Mouse (Mus musculus) spleen, postnatal 4 days (tissue): ENCODE measurements at regions not wholly inside any gene's neighbourhood (a gene's known extent, or its start where the extent isn't known, plus 50 kb on each side); places are given as distances from the start of the nearest gene placed in this dataset.
"Not testable (repeated sequence)": the region's sequence is repeated elsewhere in the genome, so short reads cannot be mapped to it uniquely, and the experiment has no call there.

Source experiments
- DNase-seq, 2 experiments: peaks; one replicate each; pipeline ENCODE4 v3.0.0; 2022; ENCODE audit warnings: low spot score in 2 of 2

DNA sequence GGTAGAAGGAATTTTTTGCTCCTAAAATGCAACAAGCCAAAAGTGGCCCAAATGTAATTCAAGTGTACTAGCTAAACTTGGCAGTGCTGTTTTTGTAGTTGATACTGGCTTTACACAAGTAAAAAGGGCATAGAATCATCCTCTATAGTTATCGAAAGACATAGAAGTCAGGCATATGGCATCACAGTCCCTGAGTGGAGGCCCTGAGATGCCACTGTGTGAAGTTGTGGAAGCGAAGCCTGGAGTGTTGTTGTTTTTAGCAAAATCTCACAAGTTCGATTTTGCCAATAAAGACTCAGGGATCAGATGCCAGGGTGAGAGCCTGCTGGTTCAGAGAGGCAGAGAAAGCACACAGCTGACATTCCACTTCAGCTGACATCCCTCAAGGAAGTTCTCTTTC lies 121.6 kb upstream of the C9orf72 start:
- DNase-seq, result no peak

DNA sequence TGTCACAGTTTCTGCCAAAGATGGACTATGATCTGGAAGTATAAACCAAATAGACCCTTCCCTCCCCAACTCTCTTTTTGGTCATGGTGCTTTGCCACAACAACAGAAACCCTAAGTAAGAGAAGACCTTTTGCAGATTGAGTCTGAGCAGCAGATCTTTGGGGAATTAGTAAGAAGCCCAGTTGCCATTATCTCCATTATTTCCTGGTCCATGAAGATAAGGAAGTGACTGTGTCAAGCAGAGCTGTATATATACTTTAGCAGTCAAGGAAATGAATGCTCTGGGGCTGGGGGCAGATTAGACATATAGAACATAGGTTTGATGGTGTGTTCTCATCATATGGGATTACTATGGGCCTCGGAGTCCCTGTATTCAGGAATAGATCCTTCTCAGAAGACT lies 117.8 kb upstream of the C9orf72 start:
- DNase-seq, result no peak

DNA sequence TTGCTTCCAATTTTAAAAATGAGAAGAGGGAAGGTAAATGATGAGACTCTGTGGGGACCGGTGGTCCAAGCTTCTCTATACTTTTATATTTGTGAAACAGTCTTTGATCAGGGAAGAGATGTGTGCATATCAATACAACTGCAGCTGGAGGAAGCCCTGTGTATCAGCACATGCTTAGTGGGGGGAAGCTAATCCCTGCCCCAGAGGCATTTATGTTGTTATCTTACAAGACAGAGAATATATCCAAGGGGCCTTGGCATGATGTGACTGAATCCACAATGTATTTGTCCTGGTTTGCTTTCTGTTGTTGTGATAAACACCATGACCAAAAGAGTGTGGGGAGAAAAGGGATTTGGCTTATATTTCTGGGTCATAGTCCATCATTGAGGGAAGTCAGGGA lies 105.2 kb upstream of the C9orf72 start:
- DNase-seq, result no peak

DNA sequence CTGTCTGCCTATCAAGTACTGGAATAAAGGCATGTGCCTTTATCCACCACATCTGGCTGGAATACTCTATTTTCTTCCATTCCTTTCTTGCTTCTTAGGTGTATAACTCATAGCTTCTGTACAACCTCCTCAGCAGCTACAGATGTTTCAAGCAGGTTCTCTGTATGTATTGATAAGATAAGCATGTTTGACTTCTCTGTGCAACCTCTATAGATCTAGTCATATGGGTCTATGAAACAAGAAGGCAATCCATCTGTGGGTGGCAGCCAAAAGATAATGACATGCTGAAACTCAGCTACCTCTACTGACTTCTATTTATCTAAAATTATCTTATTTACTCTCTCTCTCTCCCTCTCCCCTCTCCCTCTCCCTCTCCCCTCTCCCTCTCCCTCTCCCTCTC lies 99.3 kb upstream of the C9orf72 start:
- DNase-seq, result no peak

DNA sequence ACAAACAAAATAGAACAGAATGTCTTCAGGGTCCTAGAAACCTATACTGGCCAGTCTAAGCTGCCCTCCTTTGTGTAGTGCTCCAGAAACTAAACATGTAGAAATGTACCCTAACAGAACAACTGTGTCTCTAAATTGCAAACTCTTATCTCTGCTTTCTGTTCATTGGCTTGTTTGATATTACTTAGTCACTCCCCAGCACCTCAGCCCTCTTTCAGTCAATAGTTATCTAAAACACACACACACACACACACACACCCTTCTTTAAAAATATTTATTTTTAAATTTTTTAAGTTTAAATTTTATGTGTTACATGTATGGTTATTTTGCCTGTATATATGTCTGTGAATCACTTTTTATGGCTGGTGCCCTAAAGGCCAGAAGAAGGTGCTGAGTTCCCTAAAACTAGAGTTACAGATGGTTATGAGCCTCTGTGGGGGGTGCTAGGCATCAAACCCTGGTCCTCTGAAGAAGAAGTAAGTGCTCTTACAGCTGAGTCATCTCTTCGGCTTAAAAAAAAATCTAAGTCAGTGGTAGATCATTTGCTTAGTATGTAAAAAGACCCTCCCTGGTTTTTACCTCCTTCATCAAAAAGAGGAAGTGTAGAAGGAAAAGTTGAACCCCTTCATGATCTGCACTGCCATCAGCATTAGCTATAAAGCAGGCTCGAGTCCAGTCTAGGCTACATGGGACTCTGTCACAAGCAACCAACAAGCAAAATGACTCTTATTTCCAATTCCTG lies 96.6 kb upstream of the C9orf72 start:
- no peak for DNase-seq

DNA sequence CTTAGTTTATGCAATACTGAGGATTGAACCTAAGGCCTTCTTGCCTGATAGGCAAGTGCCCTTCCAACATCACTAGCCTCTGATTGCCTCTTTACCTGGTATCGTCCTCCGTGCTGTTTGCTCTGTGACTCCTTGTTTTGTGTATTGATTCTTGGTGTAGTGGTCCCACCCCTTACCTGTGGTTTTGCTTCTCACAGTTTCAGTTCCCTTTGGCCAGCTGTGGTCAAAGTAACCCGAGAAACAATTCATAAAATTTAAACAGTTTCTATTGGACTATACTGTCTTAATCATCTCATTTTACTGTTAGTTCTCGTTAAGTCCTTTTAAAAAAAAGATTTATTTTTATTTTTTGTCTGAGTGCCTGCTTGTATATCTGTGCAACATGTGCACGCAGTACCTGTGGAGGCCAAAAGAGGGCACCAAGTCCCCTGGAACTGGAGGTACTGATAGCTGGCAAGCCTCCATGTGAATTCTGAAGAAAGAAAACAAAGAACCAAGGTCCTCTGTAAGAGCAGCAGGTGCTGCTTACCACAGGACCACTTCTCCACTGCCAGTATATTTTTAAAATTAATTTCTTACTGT lies 84.5 kb upstream of the C9orf72 start:
- peak in 1 of 2 experiments; percentile 21 for DNase-seq

DNA sequence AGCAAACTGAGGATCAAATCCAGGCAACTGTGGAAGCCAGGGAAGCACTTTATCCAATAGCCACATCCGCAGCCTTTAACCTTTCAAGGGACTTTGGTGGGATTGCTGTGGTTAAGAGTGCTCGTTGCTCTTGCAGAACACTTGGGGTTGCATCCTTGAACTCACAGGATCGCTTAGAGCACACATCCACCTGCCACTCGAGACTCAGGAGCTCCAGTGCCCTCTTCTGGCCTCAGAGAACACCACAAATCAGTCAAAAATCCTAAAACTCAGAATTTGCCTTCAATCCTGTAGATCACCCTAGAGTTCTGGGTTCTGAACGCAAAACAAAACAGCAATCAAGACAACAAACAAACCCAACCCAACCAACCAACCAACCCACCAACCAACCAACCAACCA lies 82.2 kb upstream of the C9orf72 start:
- no peak for DNase-seq

DNA sequence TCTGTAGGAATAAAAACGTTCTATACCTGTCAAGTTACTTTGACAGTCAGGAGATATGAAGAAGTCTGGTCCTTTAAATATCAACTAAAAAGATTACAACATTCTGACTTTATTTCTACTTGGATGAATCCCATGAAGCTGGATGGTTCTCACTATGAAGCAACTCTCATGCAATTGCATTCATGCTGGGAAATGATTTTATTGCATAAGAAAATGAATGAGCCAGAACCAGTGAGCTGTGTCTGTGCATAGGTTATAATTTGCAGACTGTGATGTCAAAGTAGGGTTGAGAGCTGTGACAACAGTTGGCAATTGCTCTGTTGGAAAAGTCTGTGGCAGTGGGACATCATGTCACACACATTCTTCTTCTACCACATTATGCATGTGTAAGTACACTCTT lies 79.2 kb upstream of the C9orf72 start:
- no peak for DNase-seq

DNA sequence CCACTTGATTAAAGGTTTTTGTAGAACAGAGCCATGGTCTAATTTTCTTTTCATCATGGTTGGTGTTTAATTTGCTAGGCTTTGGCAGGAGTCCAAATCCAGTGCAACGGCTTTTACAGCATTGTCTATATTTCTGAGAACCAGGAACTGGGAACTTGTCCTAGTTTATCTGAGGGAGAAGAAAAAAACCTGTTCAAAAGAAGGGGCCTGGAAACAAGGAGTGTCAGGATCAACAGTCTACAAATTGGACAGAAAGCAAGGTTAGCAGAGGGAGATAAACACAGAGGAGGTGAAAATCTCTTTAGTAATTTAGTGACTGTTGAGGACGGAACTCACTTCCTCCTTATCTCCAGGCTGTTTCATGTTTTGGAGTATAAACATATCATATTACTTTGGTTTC lies 74.9 kb upstream of the C9orf72 start:
- DNase-seq, result no peak

DNA sequence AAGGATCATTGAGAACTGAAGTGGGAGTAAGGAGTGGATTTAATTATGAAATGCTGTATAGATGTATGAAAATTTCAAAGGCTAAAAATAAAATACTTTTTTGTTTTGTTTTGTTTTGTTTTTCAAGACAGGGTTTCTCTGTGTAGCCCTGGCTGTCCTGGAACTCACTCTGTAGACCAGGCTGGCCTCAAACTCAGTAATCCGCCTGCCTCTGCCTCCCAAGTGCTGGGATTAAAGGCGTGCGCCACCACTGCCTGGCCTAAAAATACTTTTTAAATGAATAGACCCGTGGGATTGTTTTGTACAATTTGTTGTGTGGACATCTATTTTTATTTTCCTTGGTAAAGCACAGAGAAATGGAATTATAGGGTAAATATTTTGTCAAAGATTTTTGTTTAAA lies 74.4 kb upstream of the C9orf72 start:
- not testable (repeated sequence) for DNase-seq

DNA sequence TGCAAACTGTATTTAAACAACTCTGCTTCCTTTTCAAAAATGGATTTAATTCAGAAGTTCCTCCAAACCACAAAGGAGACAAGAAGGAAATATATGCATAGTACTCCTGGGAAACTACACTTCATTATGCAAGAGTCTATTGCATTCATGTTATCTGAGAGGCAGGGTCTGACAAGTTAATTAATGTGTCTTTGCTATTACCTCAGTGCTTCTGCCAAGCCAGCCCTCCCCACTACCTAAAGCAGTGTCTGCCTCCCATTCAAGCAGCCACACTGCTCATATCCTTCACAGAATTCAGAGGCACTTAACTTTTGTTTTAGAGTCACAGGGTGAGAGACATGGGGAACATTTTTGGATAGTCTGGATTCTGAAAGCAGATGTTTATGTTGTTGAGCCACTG lies 58.6 kb upstream of the C9orf72 start:
- DNase-seq, result no peak
